Mouse (Mus musculus): ENCODE measurements around the gene Mettl6. TPM values are rescaled to one million over a fixed set of nuclear protein-coding genes. Genes with fewer than 3 reads are reported as not detected.

The Mettl6 gene
- 51.9 and 52.4 TPM in 2 replicates for polyA plus RNA-seq (2015; fragmentation: Nextera tagmentation; extraction: Ambion mirVana)

DNA sequence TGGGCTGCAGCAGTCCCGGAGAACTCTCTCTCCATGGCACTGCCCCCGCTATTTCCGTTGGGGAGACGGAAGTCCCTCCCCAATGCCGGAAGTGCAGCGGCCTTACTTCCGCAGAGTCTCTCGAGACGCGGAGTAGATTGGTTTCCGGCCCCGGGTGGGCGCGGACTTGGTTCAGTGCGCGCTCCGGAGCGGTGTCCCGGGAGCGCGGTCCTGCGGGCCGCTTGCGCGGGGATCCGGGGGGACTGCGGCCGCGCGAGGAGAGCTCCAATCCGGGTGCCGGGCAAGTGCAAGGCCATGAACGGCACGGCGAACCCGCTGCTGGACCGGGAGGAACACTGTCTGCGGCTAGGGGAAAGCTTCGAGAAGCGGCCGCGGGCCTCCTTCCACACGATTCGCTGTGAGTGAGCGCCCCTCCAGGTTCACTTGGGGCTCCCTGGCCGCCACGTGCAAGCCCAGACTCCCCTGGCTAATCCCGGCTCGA, at the start of gene Mettl6:
Gene Mettl6 (minus strand): TSS at position 66 of the 481 bp plus-strand sequence.
- Histone ChIP-seq H3K4me2 (ENCODE audit: low read length) (peak within 1 kb of the TSS; percentile 95), H3K4me3 (replicated peaks; ENCODE audit: low read length) (peak within 1 kb of the TSS; percentile 72), H3K4me1 (replicated peaks; ENCODE audit: control insufficient read depth, insufficient read depth, low read length) (peaks cover 30% of the 10 kb centered on the region), H3K27me3 (replicated peaks; ENCODE audit: control insufficient read depth, insufficient read depth, low read length) (no peaks in the 10 kb centered on the region), H3K9ac (replicated peaks; ENCODE audit: low read depth, low read length) (peak within 1 kb of the TSS; percentile 94), H3K36me3 (ENCODE audit: control insufficient read depth, insufficient read depth) (peaks cover 5% of the 10 kb centered on the region), H3K27ac (ENCODE audit: low read length) (peak within 1 kb of the TSS; percentile 92), H3K9me3 (ENCODE audit: control insufficient read depth, low read length) (no peaks in the 10 kb centered on the region)
- peak; percentile 98 for ATAC-seq
- under 1% methylated on average over 49 of the region's 49 CpGs for WGBS

DNA sequence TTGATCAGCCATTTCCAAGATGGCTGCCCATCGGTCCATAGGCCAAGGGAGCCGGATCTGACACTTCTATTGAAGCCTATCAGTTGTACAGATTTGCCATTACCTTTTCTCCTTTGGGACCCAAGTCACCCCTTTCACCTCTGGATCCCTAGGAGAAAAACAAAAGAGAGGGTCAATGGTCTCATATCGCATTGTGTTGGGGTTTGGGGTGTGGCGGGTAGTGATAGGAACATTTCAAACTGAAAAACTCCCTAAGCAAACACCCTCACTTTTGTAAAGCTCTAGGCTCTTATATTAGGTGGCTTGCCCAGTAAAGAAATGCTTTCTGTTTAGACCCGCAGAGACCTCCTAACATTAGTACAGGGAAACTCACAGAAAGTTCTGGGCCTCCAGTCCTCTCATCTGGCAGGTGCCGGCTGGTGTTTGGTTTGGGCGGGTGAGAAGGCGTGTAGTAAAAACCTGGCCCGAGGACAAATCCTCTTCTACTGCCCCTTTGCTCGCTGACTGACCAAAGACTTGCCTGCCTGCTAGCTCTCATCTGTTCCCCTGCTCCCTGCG, 49.1 kb upstream of the Mettl6 start:
- Histone ChIP-seq H3K9me3 (ENCODE audit: control insufficient read depth, low read length) (no peaks in the 10 kb centered on the region), H3K27ac (ENCODE audit: low read length) (no peak overlapping the region), H3K4me1 (replicated peaks; ENCODE audit: control insufficient read depth, insufficient read depth, low read length) (no peaks in the 10 kb centered on the region), H3K9ac (replicated peaks; ENCODE audit: low read depth, low read length) (no peak overlapping the region), H3K4me3 (replicated peaks; ENCODE audit: low read length) (no peak overlapping the region), H3K27me3 (replicated peaks; ENCODE audit: control insufficient read depth, insufficient read depth, low read length) (no peaks in the 10 kb centered on the region), H3K36me3 (ENCODE audit: control insufficient read depth, insufficient read depth) (no peaks in the 10 kb centered on the region), H3K4me2 (ENCODE audit: low read length) (no peak overlapping the region)
- ATAC-seq: no peak
- WGBS: 88% methylated on average over 11 of the region's 11 CpGs

GRCm38 (mm10) chr14:31537298-31537697, 42.5 kb upstream of the Mettl6 start:
- Histone ChIP-seq H3K4me2 (ENCODE audit: low read length) (no peak overlapping the region), H3K9me3 (ENCODE audit: control insufficient read depth, low read length) (no peaks in the 10 kb centered on the region), H3K9ac (replicated peaks; ENCODE audit: low read depth, low read length) (no peak overlapping the region), H3K27me3 (replicated peaks; ENCODE audit: control insufficient read depth, insufficient read depth, low read length) (no peaks in the 10 kb centered on the region), H3K4me1 (replicated peaks; ENCODE audit: control insufficient read depth, insufficient read depth, low read length) (no peaks in the 10 kb centered on the region), H3K4me3 (replicated peaks; ENCODE audit: low read length) (no peak overlapping the region), H3K36me3 (ENCODE audit: control insufficient read depth, insufficient read depth) (no peaks in the 10 kb centered on the region), H3K27ac (ENCODE audit: low read length) (no peak overlapping the region)
- WGBS: 73% methylated on average over 6 of the region's 6 CpGs
- no peak for ATAC-seq

GRCm38 (mm10) chr14:31532656-31533055, 37.8 kb upstream of the Mettl6 start:
- Histone ChIP-seq H3K27me3 (replicated peaks; ENCODE audit: control insufficient read depth, insufficient read depth, low read length) (no peaks in the 10 kb centered on the region), H3K36me3 (ENCODE audit: control insufficient read depth, insufficient read depth) (no peaks in the 10 kb centered on the region), H3K4me2 (ENCODE audit: low read length) (no peak overlapping the region), H3K9ac (replicated peaks; ENCODE audit: low read depth, low read length) (no peak overlapping the region), H3K4me3 (replicated peaks; ENCODE audit: low read length) (no peak overlapping the region), H3K4me1 (replicated peaks; ENCODE audit: control insufficient read depth, insufficient read depth, low read length) (no peaks in the 10 kb centered on the region), H3K27ac (ENCODE audit: low read length) (no peak overlapping the region), H3K9me3 (ENCODE audit: control insufficient read depth, low read length) (no peaks in the 10 kb centered on the region)
- WGBS: 70% methylated on average over 3 of the region's 3 CpGs
- no peak for ATAC-seq

DNA sequence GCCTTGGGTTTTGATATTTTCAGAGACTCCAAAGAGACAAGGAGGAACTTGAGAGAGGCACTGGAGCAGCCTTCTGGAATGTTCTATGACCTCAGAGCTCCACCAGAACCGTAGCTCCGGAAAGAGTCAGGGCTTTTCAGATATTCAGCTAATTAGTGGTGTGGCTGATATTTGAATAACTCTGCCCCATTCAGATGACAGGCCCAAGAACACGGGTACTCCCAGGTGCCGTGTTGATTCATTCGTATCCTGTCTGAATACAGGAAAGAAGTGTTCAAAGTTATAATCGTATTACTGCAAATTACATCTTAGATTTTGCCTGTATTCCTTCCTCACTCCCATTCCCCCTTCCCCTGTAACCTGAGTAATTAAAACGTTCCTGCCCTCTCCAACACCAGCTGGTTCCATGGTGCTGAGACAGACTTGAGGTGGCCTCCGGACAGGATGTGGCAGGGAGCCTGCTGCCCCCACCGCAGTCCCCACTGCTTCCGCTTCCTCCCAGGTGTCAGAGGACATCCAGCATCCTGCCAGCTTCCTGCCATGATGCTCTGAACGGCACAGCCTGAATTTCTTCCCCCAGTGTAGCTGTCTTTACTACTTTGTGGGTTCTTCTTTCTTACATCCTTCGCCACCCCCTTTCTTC, 36.8 kb upstream of the Mettl6 start:
- Histone ChIP-seq H3K9me3 (ENCODE audit: control insufficient read depth, low read length) (no peaks in the 10 kb centered on the region), H3K27me3 (replicated peaks; ENCODE audit: control insufficient read depth, insufficient read depth, low read length) (no peaks in the 10 kb centered on the region), H3K4me3 (replicated peaks; ENCODE audit: low read length) (no peak overlapping the region), H3K4me2 (ENCODE audit: low read length) (no peak overlapping the region), H3K9ac (replicated peaks; ENCODE audit: low read depth, low read length) (no peak overlapping the region), H3K27ac (ENCODE audit: low read length) (no peak overlapping the region), H3K4me1 (replicated peaks; ENCODE audit: control insufficient read depth, insufficient read depth, low read length) (no peaks in the 10 kb centered on the region), H3K36me3 (ENCODE audit: control insufficient read depth, insufficient read depth) (no peaks in the 10 kb centered on the region)
- WGBS: 70% methylated on average over 12 of the region's 12 CpGs
- no peak for ATAC-seq

GRCm38 (mm10) chr14:31530847-31531246, 36.0 kb upstream of the Mettl6 start:
- no peak for ATAC-seq
- WGBS: 89% methylated on average over 4 of the region's 4 CpGs

DNA sequence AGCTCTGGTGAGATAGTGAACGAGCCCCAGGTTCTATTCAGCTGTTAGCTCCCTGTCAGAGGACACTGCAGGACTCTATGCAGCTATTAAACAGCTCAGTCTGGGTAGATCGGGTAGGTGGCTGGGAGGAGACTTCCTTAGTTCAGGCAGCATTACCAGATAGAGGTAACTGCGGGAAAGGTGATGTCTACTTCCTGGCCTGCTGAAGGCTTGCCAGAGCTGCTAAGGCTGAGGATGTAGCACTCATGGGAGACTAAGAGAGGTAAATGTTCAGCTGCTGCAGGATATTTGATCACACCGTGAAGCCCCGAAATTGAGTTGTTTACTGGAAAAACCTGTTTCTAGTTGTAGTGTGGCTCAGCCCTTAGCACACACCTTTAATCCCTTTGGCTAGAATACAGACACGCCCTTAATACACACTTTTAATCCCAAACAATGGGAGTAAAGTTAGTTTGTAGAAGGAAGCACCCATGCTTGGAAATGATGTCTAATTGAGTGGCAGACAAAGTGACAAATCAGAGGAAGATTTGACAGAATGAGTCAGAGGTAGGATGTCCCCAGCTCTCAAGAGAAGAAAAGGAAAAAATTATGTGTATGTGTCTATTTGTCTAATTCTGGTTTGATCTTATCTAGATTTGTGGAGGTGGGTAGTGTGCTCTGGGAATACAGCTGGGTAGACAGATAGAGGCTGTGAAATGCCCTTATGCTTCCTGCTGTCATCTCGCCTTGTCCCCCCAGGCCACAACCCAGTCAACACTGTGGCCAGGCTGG, 30.4 kb upstream of the Mettl6 start:
- Histone ChIP-seq H3K4me1 (replicated peaks; ENCODE audit: control insufficient read depth, insufficient read depth, low read length) (no peaks in the 10 kb centered on the region), H3K4me3 (replicated peaks; ENCODE audit: low read length) (no peak overlapping the region), H3K9me3 (ENCODE audit: control insufficient read depth, low read length) (no peaks in the 10 kb centered on the region), H3K27ac (ENCODE audit: low read length) (no peak overlapping the region), H3K27me3 (replicated peaks; ENCODE audit: control insufficient read depth, insufficient read depth, low read length) (no peaks in the 10 kb centered on the region), H3K9ac (replicated peaks; ENCODE audit: low read depth, low read length) (no peak overlapping the region), H3K36me3 (ENCODE audit: control insufficient read depth, insufficient read depth) (no peaks in the 10 kb centered on the region), H3K4me2 (ENCODE audit: low read length) (no peak overlapping the region)
- ATAC-seq: no peak
- 84% methylated on average over 7 of the region's 7 CpGs for WGBS

More at GRCm38 (mm10) chr14:31530847-31531246, 36.0 kb upstream of the Mettl6 start:
- Histone ChIP-seq H3K9me3 (ENCODE audit: control insufficient read depth, low read length) (no peaks in the 10 kb centered on the region), H3K9ac (replicated peaks; ENCODE audit: low read depth, low read length) (no peak overlapping the region), H3K27ac (ENCODE audit: low read length) (no peak overlapping the region), H3K27me3 (replicated peaks; ENCODE audit: control insufficient read depth, insufficient read depth, low read length) (no peaks in the 10 kb centered on the region), H3K4me2 (ENCODE audit: low read length) (no peak overlapping the region), H3K4me1 (replicated peaks; ENCODE audit: control insufficient read depth, insufficient read depth, low read length) (no peaks in the 10 kb centered on the region), H3K36me3 (ENCODE audit: control insufficient read depth, insufficient read depth) (no peaks in the 10 kb centered on the region), H3K4me3 (replicated peaks; ENCODE audit: low read length) (no peak overlapping the region)

GRCm38 (mm10) chr14:31521318-31521717, 26.5 kb upstream of the Mettl6 start:
- WGBS: 77% methylated on average over 2 of the region's 2 CpGs
- no peaks in the 10 kb centered on the region for H3K27me3 ChIP-seq (replicated peaks; ENCODE audit: control insufficient read depth, insufficient read depth, low read length)
- ATAC-seq: no peak
- no peak overlapping the region for H3K4me3 ChIP-seq (replicated peaks; ENCODE audit: low read length)
- no peak overlapping the region for H3K27ac ChIP-seq (ENCODE audit: low read length)
- H3K9me3 ChIP-seq (ENCODE audit: control insufficient read depth, low read length): no peaks in the 10 kb centered on the region
- no peaks in the 10 kb centered on the region for H3K36me3 ChIP-seq (ENCODE audit: control insufficient read depth, insufficient read depth)
- H3K4me2 ChIP-seq (ENCODE audit: low read length): no peak overlapping the region
- H3K9ac ChIP-seq (replicated peaks; ENCODE audit: low read depth, low read length): no peak overlapping the region
- H3K4me1 ChIP-seq (replicated peaks; ENCODE audit: control insufficient read depth, insufficient read depth, low read length): no peaks in the 10 kb centered on the region

- Histone ChIP-seq H3K27me3 (replicated peaks; ENCODE audit: control insufficient read depth, insufficient read depth, low read length) (no peaks in the 10 kb centered on the region), H3K9me3 (ENCODE audit: control insufficient read depth, low read length) (peaks cover 2% of the 10 kb centered on the region; the same call in 1 of the 2 replicates), H3K27ac (ENCODE audit: low read length) (no peak overlapping the region), H3K9ac (replicated peaks; ENCODE audit: low read depth, low read length) (no peak overlapping the region), H3K4me2 (ENCODE audit: low read length) (no peak overlapping the region), H3K4me3 (replicated peaks; ENCODE audit: low read length) (no peak overlapping the region), H3K36me3 (ENCODE audit: control insufficient read depth, insufficient read depth) (no peaks in the 10 kb centered on the region), H3K4me1 (replicated peaks; ENCODE audit: control insufficient read depth, insufficient read depth, low read length) (no peaks in the 10 kb centered on the region)
- no peak for ATAC-seq
- WGBS: 61% methylated on average over 3 of the region's 3 CpGs
Measured at GRCm38 (mm10) chr14:31519165-31519564, 24.3 kb upstream of the Mettl6 start.

Data from forebrain, embryonic 16.5 days (tissue).